Mouse (Mus musculus) bone marrow, adult 2 months (tissue): ENCODE results near the gene 4931428L18Rik.

ENCODE experiments used
- CTCF ChIP-seq: fragments of 200-500 bp; IDR thresholded peaks from 2 replicates; pipeline ENCODE4 v1.5.1; 2011; ENCODE audit warnings: low read length, control low read depth; ENCODE audit not compliant: control insufficient read depth, insufficient read depth
- POLR2A ChIP-seq: fragments of 200-500 bp; IDR thresholded peaks from 2 replicates; pipeline ENCODE4 v1.6.1; 2011; ENCODE audit warnings: low read depth, mild to moderate bottlenecking, control low read depth, low read length, borderline replicate concordance; ENCODE audit not compliant: control insufficient read depth

DNA sequence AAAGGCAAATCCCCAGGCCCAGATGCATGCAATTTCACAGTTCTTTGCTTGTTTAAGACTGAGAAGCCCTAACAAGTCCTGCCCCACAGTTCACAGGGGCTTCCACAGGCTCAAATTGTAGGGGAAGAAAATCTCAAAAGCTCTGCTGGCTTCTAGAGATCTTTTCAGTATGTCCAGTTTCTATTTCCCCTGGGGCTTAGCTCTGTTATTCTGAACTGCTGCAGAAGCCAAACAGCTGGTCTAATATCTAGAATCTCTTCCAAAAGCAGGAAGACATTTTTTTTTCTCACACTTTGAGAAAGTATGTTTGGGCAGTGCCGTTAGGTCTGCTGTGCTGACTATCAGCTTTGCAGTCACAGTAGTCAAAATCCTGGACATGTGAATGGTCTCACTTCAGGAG is 7.7 kb downstream of the 4931428L18Rik start:
- TF ChIP-seq CTCF, result no peak
- no peak for TF ChIP-seq POLR2A
